Mouse (Mus musculus) right cerebral cortex, postnatal 10 days (tissue): ENCODE data around the gene Kat6b.
"Not testable (repeated sequence)": the region's sequence is repeated elsewhere in the genome, so short reads cannot be mapped to it uniquely, and the experiment has no call there.

ENCODE experiments used
- DNase-seq, 2 experiments: peaks; one replicate each; pipeline ENCODE4 v3.0.0; 2021; ENCODE audit warnings: low spot score in 2 of 2

Kat6b gene

GRCm38 (mm10) chr14:21484693-21485092 is 3.5 kb downstream of the Kat6b start:
- no peak for DNase-seq

- no peak for DNase-seq
These were observed 4.8 kb downstream of the Kat6b start for GRCm38 (mm10) chr14:21485961-21486520.

GRCm38 (mm10) chr14:21487135-21487534 is 5.9 kb downstream of the Kat6b start:
- DNase-seq: not testable (repeated sequence)

GRCm38 (mm10) chr14:21488426-21489115 is 7.3 kb downstream of the Kat6b start:
- DNase-seq: not testable (repeated sequence)

- DNase-seq: no peak
These were observed 7.9 kb downstream of the Kat6b start for GRCm38 (mm10) chr14:21489116-21489485.

GRCm38 (mm10) chr14:21490141-21490540 is 8.9 kb downstream of the Kat6b start:
- DNase-seq: no peak

GRCm38 (mm10) chr14:21498361-21498996 is 17.2 kb downstream of the Kat6b start:
- no peak for DNase-seq

GRCm38 (mm10) chr14:21499011-21499581 is 17.9 kb downstream of the Kat6b start:
- peak; percentile 67 to 71 for DNase-seq

- peak; percentile 84 to 86 for DNase-seq
These were observed 18.5 kb downstream of the Kat6b start for GRCm38 (mm10) chr14:21499631-21500153.

GRCm38 (mm10) chr14:21500154-21501047 is 19.2 kb downstream of the Kat6b start:
- DNase-seq: peak; percentile 100

GRCm38 (mm10) chr14:21501048-21501657 is 19.9 kb downstream of the Kat6b start:
- DNase-seq: peak in 1 of 2 experiments; percentile 91

- DNase-seq: no peak
These were observed 23.8 kb downstream of the Kat6b start for GRCm38 (mm10) chr14:21505036-21505435.

GRCm38 (mm10) chr14:21507046-21507445 is 25.8 kb downstream of the Kat6b start:
- DNase-seq: no peak

- DNase-seq: no peak
These were observed 28.1 kb downstream of the Kat6b start for GRCm38 (mm10) chr14:21509111-21509905.

- DNase-seq: no peak
These were observed 30.2 kb downstream of the Kat6b start for GRCm38 (mm10) chr14:21511438-21511837.

GRCm38 (mm10) chr14:21515505-21515904 is 34.3 kb downstream of the Kat6b start:
- DNase-seq: no peak

- no peak for DNase-seq
These were observed 38.1 kb downstream of the Kat6b start for GRCm38 (mm10) chr14:21519307-21519706.

- DNase-seq: no peak
These were observed 39.3 kb downstream of the Kat6b start for GRCm38 (mm10) chr14:21520496-21520895.

GRCm38 (mm10) chr14:21521496-21521895 is 40.3 kb downstream of the Kat6b start:
- DNase-seq: not testable (repeated sequence)

- no peak for DNase-seq
These were observed 41.2 kb downstream of the Kat6b start for GRCm38 (mm10) chr14:21522312-21522978.
